Mouse (Mus musculus) testis, postnatal 14 days (tissue): ENCODE measurements around the gene Klhdc9.

Experiments used
- DNase-seq: peaks from one replicate; pipeline ENCODE4 v3.0.0; 2021; ENCODE audit warnings: low spot score

Gene Klhdc9

DNA sequence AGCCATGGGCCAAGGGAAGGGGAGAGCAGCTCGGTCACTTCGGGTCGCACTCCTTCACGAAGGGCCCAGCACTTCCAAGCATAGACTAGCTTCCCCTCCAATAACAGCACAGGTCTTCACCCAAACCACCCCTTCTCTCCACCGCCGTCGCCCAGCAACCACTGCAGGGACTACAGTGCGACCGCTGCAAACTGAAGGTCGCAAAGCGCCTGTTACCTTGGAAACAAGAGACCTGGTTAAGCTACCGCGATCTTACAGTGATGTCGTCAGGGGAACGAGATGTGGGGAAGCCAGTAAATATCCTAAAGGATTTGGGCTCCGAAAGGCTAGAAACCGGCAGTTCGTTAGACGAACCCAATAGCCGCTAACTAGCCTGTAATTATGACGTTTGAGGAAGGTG, at the start of gene Klhdc9:
TSS of gene Klhdc9 (minus strand) at position 143 of the 400 bp plus-strand sequence.
- peak; percentile 89 for DNase-seq

DNA sequence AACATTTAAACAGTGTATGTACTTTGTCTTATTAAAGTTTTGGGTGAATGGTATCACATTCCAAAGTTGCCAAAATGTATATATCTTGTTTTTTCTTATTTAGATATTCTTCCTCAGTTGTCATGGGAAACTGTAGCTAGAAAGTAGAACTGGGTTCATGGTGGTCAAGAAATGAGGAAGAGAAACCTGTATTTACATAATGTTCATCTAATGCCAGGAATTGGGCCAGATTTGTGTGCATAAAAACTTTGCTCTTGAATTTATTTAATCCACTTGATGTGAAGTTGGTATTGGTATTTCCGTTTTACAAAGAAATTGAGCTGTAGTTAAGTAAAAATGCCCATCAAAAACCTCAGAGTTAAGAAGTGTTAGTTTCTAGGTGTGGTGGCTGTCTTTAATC, 49.6 kb upstream of the Klhdc9 start:
- no peak for DNase-seq

DNA sequence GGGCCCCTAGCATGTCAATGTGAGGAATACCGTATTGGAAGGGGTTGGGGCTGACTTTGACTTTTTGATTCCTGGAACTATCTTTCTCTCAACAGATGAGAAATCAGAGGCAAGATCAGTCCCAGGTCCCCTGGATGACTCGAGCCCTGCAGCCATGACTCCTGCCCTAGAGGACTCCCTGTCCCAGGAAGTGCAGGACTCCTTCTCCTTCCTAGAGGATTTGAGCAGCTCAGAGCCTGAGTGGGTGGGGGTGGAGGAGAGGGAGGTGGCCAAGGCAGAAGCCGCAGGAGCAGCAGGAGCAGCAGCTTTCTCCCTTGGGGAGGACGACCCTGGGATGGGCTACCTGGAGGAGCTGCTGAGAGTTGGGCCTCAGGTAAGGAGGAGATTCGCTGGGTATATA, 46.7 kb upstream of the Klhdc9 start:
- no peak for DNase-seq

DNA sequence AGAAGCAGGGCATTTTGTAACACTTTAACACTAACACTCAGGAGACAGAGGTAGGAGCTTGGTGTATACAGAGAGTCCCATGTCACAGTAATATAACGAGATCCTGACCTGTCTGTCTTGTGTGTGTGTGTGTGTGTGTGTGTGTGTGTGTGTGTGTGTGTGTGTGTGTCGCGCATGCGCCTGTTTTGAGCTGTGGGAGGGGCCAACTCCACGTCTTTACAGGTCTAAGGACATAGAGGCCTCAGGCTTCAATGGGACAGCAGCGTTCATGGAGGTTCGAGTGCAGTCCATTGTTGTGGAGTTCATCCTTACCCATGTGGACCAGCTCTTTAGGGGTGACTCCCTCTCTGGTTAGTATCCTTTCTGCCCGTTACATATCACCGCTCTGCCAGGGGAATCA, 42.4 kb upstream of the Klhdc9 start:
- no peak for DNase-seq

DNA sequence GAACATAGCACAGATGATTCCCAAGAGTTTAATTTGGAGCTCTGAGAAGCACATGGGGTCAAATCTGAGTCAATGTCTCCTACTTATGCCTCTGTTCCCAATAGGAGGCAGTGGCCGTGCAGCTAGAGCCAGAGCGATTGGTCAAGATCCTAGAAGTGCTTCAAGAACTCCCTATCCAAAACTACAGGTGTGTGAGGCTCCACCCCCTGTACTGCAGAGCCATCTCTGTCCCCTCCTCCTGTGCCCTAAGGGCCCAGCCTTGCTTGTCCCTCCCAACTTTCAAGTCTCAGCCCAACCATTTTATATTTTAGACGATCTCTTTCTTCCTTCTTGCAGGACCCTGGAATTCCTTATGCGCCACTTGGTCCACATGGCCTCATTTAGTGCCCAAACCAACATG, 41.2 kb upstream of the Klhdc9 start:
- no peak for DNase-seq

DNA sequence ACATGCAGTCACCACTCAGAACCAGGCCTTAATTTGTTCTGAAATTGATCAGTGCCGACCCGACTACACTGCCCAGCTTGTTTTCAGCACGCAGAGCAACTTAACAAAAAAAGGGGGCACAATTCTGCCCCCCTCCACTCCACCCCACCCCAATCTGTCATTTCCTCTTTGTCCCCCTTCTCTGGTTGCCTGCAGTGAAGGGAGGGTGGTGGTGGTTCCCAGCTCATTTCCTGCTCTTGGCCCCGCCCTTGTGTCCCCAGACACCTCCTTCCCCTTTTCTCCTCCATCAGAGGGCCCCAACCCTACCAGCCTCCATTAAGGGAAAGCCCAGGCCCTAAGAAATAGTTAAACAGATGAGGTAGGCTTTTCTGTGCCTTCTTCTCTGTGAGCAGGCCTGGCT, 29.5 kb upstream of the Klhdc9 start:
- no peak for DNase-seq

DNA sequence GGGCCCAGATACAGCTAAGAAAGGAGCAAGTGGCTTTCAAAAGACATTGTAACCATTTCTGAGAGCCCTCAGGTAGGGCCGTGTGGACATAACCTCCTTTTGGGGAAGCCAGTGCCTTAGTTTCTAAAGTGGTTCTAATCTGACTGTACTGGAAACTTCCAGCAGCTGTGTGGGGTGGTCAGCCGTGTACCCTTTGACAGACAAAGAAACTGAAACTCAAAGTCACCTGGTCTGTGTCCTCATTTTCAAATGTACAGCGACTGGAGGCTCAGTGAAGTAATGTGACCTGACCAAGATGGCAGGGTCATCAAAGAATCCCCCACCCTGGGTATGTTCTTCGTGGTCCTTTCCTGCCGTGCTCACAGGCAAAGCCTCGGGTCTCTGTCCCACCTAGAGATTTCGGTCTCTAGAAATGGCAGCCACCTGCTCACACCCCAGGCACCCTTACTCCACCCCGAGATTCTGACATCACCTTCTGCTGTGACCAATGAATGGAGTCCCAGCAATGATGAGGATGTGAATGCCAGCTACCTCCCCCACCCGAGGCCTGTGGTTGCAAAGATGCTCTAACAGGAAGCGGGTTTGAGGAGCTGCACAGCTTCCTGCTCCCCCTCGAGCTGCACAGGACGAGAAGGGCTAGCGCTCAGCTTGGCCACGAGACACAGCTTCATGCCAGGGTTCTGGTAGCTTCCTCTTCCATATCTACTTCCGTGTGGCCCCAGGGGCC, 27.9 kb upstream of the Klhdc9 start, which contains the start of gene Arhgap30:
TSS of gene Arhgap30 (plus strand) at position 579 of the 727 bp plus-strand sequence.
- DNase-seq = no peak

DNA sequence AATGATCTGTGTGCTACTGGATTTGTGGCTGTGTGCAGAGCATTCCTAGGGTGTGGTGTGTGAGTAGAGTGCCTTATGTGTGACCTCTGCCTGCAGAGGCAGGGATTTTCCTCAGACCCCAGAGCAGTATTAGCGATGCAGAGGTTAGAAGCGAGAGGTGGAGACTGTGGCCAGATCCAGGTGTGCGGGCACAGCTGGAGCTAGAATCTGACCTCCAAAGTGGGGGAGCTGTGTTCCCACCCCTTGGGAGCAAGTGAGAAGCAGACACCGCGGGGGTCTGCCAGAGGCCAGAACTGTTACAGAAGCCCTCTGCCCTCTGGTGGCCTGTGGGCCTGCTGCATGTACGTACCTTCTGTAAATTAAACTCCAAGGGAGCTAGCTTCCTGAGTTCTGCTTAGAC, 26.5 kb upstream of the Klhdc9 start:
- DNase-seq = no peak

DNA sequence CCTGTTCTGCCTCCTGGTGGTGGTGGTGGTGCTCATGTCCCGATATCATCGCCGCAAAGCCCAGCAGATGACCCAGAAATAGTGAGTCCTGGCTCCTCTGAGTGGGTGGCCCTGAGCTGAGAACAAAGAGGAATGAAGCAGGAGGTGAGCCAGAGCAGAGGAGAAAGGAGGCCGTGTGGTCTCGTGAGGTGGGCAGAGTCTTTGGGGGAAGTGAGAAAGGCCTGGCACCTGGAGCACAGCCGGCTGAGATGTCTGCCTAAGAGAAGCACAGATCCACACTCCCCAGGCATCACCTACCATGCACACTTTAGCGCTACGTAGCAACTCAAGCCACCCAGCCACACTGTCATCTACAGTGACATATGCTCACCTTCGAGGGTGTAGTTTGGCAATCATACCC, 24.6 kb upstream of the Klhdc9 start:
- no peak for DNase-seq

DNA sequence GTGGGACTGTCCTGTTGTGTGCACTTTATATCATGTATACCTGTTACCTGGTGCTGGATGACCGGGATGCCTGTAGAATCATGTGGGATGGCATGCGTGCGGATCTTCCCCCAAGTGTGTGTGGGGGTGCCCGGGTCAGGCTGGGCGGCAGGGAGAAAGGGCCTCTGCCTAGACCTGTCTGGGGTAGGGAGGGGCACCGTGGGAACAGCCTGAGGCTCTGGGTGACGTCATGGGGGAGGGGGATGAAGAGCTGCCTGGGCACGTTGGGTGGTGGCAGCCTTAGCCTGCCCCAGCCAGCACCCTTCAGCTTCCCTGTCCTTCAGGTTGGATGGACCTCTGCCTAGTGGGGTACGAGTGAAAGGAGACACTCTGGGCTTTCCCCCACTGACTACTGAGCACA, 23.8 kb upstream of the Klhdc9 start:
- DNase-seq = no peak

DNA sequence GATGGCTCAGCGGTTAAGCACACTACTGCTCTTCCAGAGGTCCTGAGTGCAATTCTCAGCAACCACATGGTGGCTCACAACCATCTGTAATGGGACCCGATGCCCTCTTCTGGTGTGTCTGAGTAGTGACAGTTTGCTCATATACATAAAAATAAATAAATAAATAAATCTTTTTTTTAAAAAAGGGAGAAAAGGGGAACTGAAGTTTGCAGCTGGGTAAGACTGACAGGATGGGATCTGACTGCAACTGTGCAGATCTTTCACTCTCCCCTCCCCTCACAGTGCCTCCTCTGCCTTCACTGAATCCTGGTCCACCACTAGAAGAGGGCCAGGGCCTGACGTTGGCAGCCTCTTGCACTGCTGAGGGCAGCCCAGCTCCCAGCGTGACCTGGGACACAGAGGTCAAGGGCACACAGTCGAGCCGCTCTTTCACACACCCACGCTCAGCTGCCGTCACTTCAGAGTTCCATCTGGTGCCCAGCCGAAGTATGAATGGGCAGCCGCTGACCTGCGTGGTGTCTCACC, 21.6 kb upstream of the Klhdc9 start:
- DNase-seq = no peak

DNA sequence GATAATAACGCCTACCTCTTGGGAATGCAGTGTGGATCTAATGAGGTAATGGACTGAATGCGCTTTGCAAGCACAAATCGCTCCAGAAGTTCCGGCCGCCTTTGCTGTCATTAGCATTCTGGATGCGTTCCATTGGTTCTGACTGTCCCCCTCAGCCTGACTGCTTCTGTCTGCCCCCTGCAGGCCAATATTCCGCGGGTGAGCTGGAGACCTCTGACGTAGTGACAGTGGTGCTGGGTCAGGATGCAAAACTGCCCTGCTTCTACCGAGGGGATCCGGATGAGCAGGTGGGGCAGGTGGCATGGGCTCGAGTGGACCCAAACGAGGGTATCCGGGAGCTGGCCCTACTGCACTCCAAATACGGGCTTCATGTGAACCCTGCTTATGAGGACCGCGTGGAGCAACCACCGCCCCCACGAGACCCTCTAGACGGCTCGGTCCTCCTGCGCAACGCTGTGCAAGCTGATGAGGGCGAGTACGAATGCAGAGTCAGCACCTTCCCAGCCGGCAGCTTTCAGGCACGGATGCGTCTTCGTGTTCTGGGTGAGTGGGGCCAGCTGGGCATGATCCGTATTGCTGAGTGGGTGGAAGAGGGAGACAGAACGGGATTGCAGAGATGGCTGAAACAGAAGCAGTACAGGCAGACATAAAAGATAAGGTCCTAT, 19.5 kb upstream of the Klhdc9 start:
- peak; percentile 51 for DNase-seq

DNA sequence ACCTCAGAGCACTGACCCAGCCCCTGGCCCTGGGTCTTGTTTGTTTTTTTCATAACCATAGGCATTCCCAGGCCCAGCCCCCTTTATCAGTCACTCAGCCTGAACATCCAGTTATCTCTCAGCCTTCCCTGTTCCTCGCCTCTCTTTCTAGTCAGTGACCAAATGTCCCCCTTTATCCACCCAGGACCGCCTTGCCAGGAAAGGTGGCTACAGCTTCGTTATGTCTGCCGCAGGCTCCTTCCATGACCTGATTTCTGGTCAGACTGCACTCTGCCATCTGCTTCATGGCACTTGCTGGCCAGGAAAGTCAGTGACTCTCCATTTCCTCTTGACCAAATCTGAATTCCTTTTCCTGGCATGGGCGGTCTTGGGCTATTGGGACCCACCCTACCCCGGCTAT, 17.7 kb upstream of the Klhdc9 start:
- DNase-seq = no peak

DNA sequence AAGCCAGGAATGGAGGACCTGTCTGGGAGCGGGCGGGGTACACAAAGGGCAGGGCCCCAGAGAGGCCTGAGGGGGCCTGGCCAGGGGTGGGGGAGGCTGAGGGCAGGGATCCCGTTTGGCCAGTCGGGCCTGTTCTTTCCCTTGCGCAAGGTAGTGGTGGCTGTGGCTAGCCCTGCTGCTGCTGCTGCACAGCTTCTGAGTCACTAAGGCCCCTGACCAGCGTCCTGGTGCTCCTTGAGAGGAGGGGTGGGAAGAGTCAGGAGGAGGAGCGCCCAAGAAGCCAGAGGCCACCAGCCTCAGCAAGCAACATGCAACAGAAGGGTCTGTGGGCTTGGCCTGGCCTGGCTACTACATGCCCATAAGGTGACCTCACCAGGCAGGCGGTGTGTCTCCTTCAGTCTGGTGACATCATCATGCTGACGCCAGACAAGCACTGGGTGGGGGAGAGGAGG, 15.1 kb upstream of the Klhdc9 start:
- DNase-seq = no peak

DNA sequence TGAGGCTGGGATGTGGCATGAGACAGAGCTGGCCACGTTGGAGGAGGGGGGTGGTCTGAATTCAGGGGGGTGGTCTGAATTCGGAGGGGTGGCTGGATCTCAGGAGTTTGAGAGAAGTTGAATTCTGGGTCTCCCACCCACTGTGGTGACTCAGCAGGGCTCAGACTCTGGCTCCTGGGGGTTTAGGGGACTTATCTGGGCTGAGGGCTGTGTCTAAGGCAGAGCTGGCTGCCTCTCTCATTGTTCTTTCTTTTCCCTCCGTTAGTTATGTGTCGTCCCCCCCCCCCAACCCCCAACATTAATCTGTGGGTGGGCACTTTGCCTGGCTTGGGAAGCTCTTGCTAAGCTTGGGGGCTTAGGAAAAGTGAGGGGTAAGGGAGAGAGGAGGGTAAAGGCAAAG, 13.3 kb upstream of the Klhdc9 start:
- DNase-seq = no peak

DNA sequence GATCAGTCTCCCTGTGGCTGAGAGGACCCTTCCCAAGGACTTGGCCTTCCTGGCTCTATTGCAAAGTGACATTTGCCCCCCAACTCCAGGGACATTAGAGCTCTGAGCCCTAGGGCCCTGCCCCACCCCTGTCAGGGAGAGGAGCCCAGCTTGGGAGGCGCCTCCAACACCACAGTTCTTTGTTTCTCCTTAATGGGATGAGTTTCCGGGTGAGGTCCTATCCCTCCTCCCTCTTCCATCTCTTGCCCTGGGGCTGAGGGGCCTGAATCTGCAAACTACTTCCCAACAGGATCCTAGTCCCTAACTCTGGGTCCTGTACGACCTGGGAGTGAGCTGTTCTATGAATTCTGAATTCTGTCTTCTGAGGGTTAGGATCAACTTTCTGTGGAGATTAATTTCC, 12.3 kb upstream of the Klhdc9 start:
- DNase-seq = no peak

DNA sequence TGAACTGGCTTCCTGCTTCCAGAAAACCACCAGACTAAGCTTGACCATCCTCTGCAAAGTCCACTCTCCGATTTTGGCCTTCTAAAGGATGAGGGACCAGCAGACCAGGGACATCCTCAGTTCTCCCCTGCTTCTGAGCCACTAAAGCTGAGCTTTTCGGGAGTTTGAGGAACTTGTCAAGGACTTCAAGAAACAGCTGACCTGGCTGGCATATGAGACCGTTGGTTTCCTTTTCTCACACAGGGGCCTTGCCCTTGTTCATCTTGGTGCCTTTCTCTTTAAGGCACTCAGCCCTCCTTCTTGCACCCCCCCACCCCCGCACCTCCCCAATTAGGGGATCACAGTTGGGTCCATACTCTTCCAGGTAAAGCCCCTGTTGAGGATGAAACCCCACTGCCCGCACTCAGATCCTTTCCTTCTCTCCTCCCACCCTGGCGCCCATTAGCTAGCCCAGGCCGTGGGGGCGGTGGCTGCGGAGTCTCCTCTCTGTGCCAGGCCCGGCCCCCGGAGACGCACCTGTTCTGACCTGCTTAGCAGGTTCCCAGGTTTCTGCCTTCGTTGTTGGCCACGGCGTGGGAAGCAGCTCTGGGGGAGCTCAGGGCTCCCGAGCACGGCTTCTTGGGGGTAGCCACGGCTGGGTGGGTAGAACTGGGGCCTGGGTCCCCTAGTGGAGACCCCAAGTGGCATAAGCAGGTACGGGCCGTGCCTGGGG, 9.4 kb upstream of the Klhdc9 start, which contains the start of gene Nectin4:
TSS of gene Nectin4 (plus strand) at position 255 of the 712 bp plus-strand sequence.
- peak; percentile 21 for DNase-seq

DNA sequence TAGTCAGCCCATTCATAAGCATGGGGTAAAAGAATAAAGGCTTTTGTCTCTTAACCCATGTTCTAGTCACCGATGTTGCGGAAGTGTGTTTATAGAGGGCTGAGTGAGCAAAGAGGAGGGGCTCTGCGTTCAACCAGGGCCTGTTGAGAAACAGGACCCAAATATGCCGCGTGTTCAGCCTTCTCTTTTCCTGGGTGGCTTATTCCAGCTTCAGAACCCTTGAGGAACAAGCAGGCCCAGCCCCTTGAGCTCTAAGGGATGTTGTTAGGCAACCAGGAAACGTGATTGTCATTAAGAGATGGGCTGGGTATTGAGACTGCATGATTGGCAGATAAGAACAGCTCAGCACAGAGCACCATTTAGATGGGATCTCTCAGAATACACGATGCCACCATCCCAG, 5.3 kb upstream of the Klhdc9 start:
- DNase-seq = no peak

DNA sequence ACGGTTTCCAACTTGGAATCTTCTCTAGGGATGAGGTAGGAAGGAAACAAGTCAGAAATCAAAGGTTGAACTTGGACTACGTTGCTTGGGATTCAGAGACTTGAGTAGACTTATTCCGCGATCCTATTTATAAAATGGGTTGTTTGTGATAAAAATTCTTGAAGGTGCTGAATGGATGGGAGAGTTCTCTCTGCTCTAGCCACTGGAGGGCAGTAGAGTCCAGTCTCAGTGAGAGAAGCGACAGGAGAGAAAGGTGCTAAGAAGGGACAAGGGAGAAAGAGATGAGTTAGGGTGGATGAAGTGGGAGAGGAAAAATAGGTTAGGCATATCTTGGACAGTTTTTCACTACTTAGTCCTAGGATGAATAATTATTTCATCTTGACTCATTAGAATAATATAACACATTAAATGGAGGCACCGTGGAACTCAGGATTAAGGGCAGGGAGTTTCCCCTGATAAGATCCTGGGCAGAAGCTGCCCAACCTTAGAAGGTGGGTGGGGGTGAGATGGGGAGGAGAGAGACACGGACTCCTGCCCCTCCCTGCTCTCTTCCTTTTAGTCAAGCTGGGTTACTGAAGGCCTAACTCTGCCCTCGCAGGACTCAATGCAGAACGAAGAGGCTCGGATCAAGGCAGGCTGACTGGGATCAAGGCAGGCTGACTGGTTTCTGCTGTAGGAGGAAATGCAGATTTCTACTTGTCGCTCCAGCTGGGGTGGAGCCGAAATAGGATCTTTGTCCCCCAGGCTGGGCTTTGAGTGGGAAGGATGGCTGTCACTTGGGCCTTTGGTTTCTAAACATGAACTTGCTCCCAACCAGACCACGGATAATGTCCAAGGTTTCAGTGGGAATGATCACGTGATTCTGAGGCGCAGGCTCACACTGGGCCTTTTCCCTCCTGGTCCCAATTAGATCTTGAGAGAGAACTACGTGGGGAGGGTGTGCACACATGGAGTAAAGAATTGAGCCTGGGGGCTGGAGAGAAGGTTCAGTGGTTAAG, 807 bp upstream of the Klhdc9 start:
- peak; percentile 63 for DNase-seq

DNA sequence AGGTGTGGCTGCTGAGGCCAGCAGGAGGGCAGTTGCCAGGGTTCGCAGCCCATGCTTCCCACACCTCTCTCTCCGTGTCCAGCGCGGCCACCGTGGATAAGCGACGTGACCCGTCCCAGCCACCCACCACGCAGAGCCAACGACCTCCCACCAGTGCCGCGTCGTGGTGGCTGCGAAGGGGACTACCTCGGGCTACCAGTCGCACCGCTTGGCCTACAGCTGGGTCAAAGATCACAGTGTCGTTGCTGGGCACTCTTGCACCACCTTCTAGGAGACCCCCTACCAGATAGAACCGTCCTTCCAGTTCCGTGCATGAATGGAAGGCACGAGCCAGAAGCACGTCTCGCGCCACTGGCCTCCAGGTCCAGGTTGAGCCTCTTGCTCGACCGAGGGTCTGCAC, 345 bp downstream of the Klhdc9 start:
- DNase-seq = no peak

DNA sequence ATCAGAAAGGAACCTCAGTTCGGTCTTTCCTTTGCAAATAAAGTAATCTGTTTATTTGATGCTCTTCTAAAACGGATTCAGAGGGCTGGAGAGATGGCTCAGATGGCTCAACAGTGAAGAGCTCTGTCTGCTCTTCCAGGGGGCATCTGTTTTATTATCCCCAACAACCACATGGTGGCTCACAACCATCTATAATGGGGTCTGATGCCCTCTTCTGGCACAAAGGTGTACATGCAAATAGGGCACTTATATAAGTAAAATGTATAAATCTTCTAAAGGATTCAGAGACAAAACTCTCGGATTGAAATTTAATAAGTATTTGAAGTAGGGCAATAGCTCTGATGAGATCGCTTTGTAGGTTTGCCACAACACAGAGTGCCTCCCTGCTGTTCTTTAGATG, 2.2 kb downstream of the Klhdc9 start:
- DNase-seq = no peak

DNA sequence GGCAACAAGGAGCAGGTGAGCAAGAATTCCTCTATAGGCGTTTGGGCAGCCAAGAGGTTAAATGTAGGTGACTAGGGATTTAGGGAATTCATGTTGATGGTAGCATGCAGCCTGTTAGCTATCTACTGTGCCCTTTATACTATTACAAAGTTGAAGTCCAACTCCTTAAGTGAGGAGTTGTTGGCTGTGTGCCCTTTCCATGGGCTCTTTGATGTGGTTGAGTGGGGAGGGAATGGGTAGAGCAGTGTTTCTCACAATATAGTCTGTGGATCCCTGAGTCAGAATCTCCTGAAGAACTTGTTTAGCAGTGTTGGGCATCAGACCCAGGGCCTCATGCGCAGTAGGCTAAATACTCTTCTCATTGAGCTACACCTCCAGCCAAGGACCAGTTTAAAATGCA, 3.8 kb downstream of the Klhdc9 start:
- DNase-seq = no peak
